Mouse (Mus musculus): ENCODE measurements around the gene Hdac8. TPM values are rescaled to one million over a fixed set of nuclear protein-coding genes. Genes with fewer than 3 reads are reported as not detected.

Hdac8 gene
- polyA plus RNA-seq, 1 experiment from 2014 or later: 10.7 TPM

GRCm38 (mm10) chrX:102319252-102319651 lies 185.9 kb downstream of the Hdac8 start:
- no peak overlapping the region for H3K27ac ChIP-seq
- H3K4me1 ChIP-seq (replicated peaks): no peaks in the 10 kb centered on the region
- no peaks in the 10 kb centered on the region for H3K9me3 ChIP-seq
- no peak overlapping the region for H3K4me2 ChIP-seq
- no peak for ATAC-seq (ENCODE audit: low FRiP score)
- H3K27me3 ChIP-seq: peaks cover 58% of the 10 kb centered on the region
- H3K4me3 ChIP-seq: no peak overlapping the region
- no peaks in the 10 kb centered on the region for H3K36me3 ChIP-seq
- H3K9ac ChIP-seq: no peak overlapping the region

- Histone ChIP-seq H3K27me3 (peaks cover 58% of the 10 kb centered on the region), H3K9me3 (no peaks in the 10 kb centered on the region), H3K36me3 (no peaks in the 10 kb centered on the region), H3K27ac (no peak overlapping the region), H3K9ac (no peak overlapping the region), H3K4me3 (no peak overlapping the region), H3K4me2 (no peak overlapping the region), H3K4me1 (replicated peaks) (no peaks in the 10 kb centered on the region)
- WGBS: 88% methylated on average over 5 of the region's 5 CpGs
- ATAC-seq (ENCODE audit: low FRiP score): no peak
Measured at GRCm38 (mm10) chrX:102318782-102319181, 186.4 kb downstream of the Hdac8 start.

- H3K9ac ChIP-seq: no peak overlapping the region
- H3K4me1 ChIP-seq (replicated peaks): no peaks in the 10 kb centered on the region
- ATAC-seq (ENCODE audit: low FRiP score): no peak
- H3K4me3 ChIP-seq: no peak overlapping the region
- no peak overlapping the region for H3K4me2 ChIP-seq
- WGBS: 68% methylated on average over 3 of the region's 3 CpGs
- no peaks in the 10 kb centered on the region for H3K9me3 ChIP-seq
- no peaks in the 10 kb centered on the region for H3K36me3 ChIP-seq
- H3K27me3 ChIP-seq: peaks cover 47% of the 10 kb centered on the region; the same call in 1 of the 2 replicates
- H3K27ac ChIP-seq: no peak overlapping the region
Measured at GRCm38 (mm10) chrX:102311119-102311518, 194.0 kb downstream of the Hdac8 start.

- no peak overlapping the region for H3K9ac ChIP-seq
- H3K27ac ChIP-seq: no peak overlapping the region
- H3K4me1 ChIP-seq (replicated peaks): no peaks in the 10 kb centered on the region
- H3K4me2 ChIP-seq: no peak overlapping the region
- no peak overlapping the region for H3K4me3 ChIP-seq
- ATAC-seq (ENCODE audit: low FRiP score): no peak
- H3K27me3 ChIP-seq: peaks cover 63% of the 10 kb centered on the region; the same call in 1 of the 2 replicates
- H3K36me3 ChIP-seq: no peaks in the 10 kb centered on the region
- WGBS: 81% methylated on average over 5 of the region's 5 CpGs
- H3K9me3 ChIP-seq: no peaks in the 10 kb centered on the region
Measured at GRCm38 (mm10) chrX:102307511-102307910, 197.6 kb downstream of the Hdac8 start.

- Histone ChIP-seq H3K36me3 (no peaks in the 10 kb centered on the region), H3K4me1 (replicated peaks) (no peaks in the 10 kb centered on the region), H3K9me3 (no peaks in the 10 kb centered on the region), H3K9ac (no peak overlapping the region), H3K27me3 (peaks cover 54% of the 10 kb centered on the region; the same call in 1 of the 2 replicates), H3K4me2 (no peak overlapping the region), H3K4me3 (no peak overlapping the region), H3K27ac (no peak overlapping the region)
- 79% methylated on average over 4 of the region's 4 CpGs for whole genome bisulfite sequencing
- no peak for ATAC-seq (ENCODE audit: low FRiP score)
Measured at GRCm38 (mm10) chrX:102305806-102306205, 199.4 kb downstream of the Hdac8 start.

- peaks cover 50% of the 10 kb centered on the region; the same call in 1 of the 2 replicates for H3K27me3 ChIP-seq
- H3K4me3 ChIP-seq: no peak overlapping the region
- no peak overlapping the region for H3K27ac ChIP-seq
- no peak overlapping the region for H3K4me2 ChIP-seq
- whole genome bisulfite sequencing: 63% methylated on average over 4 of the region's 4 CpGs
- H3K36me3 ChIP-seq: no peaks in the 10 kb centered on the region
- no peak for ATAC-seq (ENCODE audit: low FRiP score)
- no peaks in the 10 kb centered on the region for H3K4me1 ChIP-seq (replicated peaks)
- H3K9me3 ChIP-seq: no peaks in the 10 kb centered on the region
- H3K9ac ChIP-seq: no peak overlapping the region
Measured at GRCm38 (mm10) chrX:102304914-102305313, 200.2 kb downstream of the Hdac8 start.

GRCm38 (mm10) chrX:102302476-102302875 lies 202.7 kb downstream of the Hdac8 start:
- Histone ChIP-seq H3K9ac (no peak overlapping the region), H3K27ac (no peak overlapping the region), H3K9me3 (no peaks in the 10 kb centered on the region), H3K4me2 (no peak overlapping the region), H3K27me3 (peaks cover 42% of the 10 kb centered on the region; the same call in 1 of the 2 replicates), H3K4me1 (replicated peaks) (no peaks in the 10 kb centered on the region), H3K4me3 (no peak overlapping the region), H3K36me3 (no peaks in the 10 kb centered on the region)
- ATAC-seq (ENCODE audit: low FRiP score): no peak
- 63% methylated on average over 3 of the region's 3 CpGs for WGBS

GRCm38 (mm10) chrX:102284889-102285288 lies 220.3 kb downstream of the Hdac8 start:
- H3K9me3 ChIP-seq: no peaks in the 10 kb centered on the region
- 79% methylated on average over 3 of the region's 3 CpGs for WGBS
- H3K36me3 ChIP-seq: no peaks in the 10 kb centered on the region
- H3K27me3 ChIP-seq: peaks cover 26% of the 10 kb centered on the region
- no peak overlapping the region for H3K4me3 ChIP-seq
- H3K9ac ChIP-seq: no peak overlapping the region
- H3K4me2 ChIP-seq: no peak overlapping the region
- no peak for ATAC-seq (ENCODE audit: low FRiP score)
- H3K4me1 ChIP-seq (replicated peaks): no peaks in the 10 kb centered on the region
- H3K27ac ChIP-seq: no peak overlapping the region

GRCm38 (mm10) chrX:102262620-102263345 lies 242.4 kb downstream of the Hdac8 start:
- WGBS: 87% methylated on average over 14 of the region's 14 CpGs
- Histone ChIP-seq H3K4me2 (no peak overlapping the region), H3K9me3 (no peaks in the 10 kb centered on the region), H3K4me1 (replicated peaks) (no peaks in the 10 kb centered on the region), H3K9ac (no peak overlapping the region), H3K4me3 (no peak overlapping the region), H3K27me3 (peaks cover 10% of the 10 kb centered on the region; the same call in 1 of the 2 replicates), H3K36me3 (no peaks in the 10 kb centered on the region), H3K27ac (no peak overlapping the region)
- ATAC-seq (ENCODE audit: low FRiP score): no peak

GRCm38 (mm10) chrX:102259772-102260171 lies 245.4 kb downstream of the Hdac8 start:
- Histone ChIP-seq H3K4me2 (no peak overlapping the region), H3K4me1 (replicated peaks) (no peaks in the 10 kb centered on the region), H3K27ac (no peak overlapping the region), H3K36me3 (no peaks in the 10 kb centered on the region), H3K9ac (no peak overlapping the region), H3K9me3 (no peaks in the 10 kb centered on the region), H3K4me3 (no peak overlapping the region), H3K27me3 (peaks cover 13% of the 10 kb centered on the region; the same call in 1 of the 2 replicates)
- ATAC-seq (ENCODE audit: low FRiP score): no peak
- WGBS: 86% methylated on average over 4 of the region's 4 CpGs

GRCm38 (mm10) chrX:102253892-102254291 lies 251.3 kb downstream of the Hdac8 start:
- no peaks in the 10 kb centered on the region for H3K36me3 ChIP-seq
- peaks cover 12% of the 10 kb centered on the region for H3K4me1 ChIP-seq (replicated peaks)
- H3K4me2 ChIP-seq: peak overlapping the region; percentile 84
- H3K9me3 ChIP-seq: no peaks in the 10 kb centered on the region
- 20% methylated on average over 7 of the region's 7 CpGs for WGBS
- H3K9ac ChIP-seq: no peak overlapping the region
- peaks cover 57% of the 10 kb centered on the region for H3K27me3 ChIP-seq
- ATAC-seq (ENCODE audit: low FRiP score): no peak
- peak overlapping the region; percentile 29 for H3K4me3 ChIP-seq
- H3K27ac ChIP-seq: no peak overlapping the region

GRCm38 (mm10) chrX:102251937-102252860 lies 253.0 kb downstream of the Hdac8 start, which contains the start of gene Cited1:
Cited1 (minus strand) TSS chrX:102252181.
- H3K4me2 ChIP-seq: peak within 1 kb of the TSS; percentile 84
- WGBS: 11% methylated on average over 44 of the region's 44 CpGs
- H3K36me3 ChIP-seq: no peaks in the 10 kb centered on the region
- peak within 1 kb of the TSS; percentile 58; the same call in 1 of the 2 replicates for H3K27ac ChIP-seq
- peaks cover 12% of the 10 kb centered on the region for H3K4me1 ChIP-seq (replicated peaks)
- no peaks in the 10 kb centered on the region for H3K9me3 ChIP-seq
- peak within 1 kb of the TSS; percentile 68 for H3K9ac ChIP-seq
- peak; percentile 96 for ATAC-seq (ENCODE audit: low FRiP score)
- peaks cover 72% of the 10 kb centered on the region for H3K27me3 ChIP-seq
- peak within 1 kb of the TSS; percentile 57 for H3K4me3 ChIP-seq
